In genomic region chr8:124343151-124343550, GRCm38 (mm10) we compare ENCODE assay signal across 17 mouse cellular contexts.
"Had no signal": no experiment of that assay in that cellular context is flagged by ENCODE, and none has a peak within 500 bp of the region (broad histone marks: within the 10 kb centered on the region; RNA-seq: fewer than 3 reads in every experiment).

No protein-coding gene starts in this region.

- ATAC-seq: midbrain, embryonic 16.5 days had no signal

- H3K27ac ChIP-seq: liver, embryonic 14.5 days; midbrain, embryonic 10.5 days; neural tube, embryonic 13.5 days; neural tube, embryonic 15.5 days had no signal

- H3K4me3 ChIP-seq: midbrain, embryonic 10.5 days; midbrain, embryonic 12.5 days; myocyte; neural tube, embryonic 13.5 days; neural tube, embryonic 15.5 days had no signal

- DNase-seq: lung, adult 18-20 months; lung, embryonic 14.5 days; lung, postnatal 10 days; lung, postnatal 4 days; midbrain, embryonic 14.5 days; retina, postnatal 1 day; spleen, adult 18-20 months; thymus, adult 2 months; thymus, postnatal 25 days; thymus, postnatal 4 days had no signal
